Mouse (Mus musculus) lung, adult 18-20 months (tissue): Measurements from ENCODE around the gene Slc39a12.

Experiments
- DNase-seq, 2 experiments: peaks; one replicate each; pipeline ENCODE4 v3.0.0; 2022; ENCODE audit warnings: mixed read lengths in 2 of 2

Gene Slc39a12

GRCm38 (mm10) chr2:14388162-14388561, at the start of gene Slc39a12:
Gene Slc39a12, plus strand, starts transcription at chr2:14388316.
- no peak for DNase-seq

GRCm38 (mm10) chr2:14341652-14342308, 46.3 kb upstream of the Slc39a12 start:
- DNase-seq: peak; percentile 61 to 68

- DNase-seq: peak in 1 of 2 experiments; percentile 3
These were observed 45.7 kb upstream of the Slc39a12 start for GRCm38 (mm10) chr2:14342309-14342839.

DNA sequence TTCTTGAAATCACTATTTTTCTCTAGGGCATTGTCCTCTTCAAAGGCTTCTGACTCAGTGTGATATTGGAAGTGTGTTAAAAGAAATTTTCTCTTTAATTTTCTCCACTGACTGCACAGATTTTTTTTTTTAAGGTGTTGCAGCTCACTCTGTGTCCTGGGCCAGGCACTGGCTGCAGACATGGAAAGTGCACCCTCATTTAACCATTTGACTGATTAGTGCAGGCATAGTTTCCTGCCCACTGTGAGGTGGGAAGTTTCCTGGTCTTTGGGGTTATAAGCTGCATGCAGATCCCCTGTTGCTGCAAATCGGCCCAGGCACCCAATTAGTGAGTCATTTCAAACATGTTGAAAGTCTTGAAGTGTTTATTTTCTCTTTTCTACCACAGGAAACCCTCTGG, 740 bp downstream of the Slc39a12 start:
- no peak for DNase-seq

DNA sequence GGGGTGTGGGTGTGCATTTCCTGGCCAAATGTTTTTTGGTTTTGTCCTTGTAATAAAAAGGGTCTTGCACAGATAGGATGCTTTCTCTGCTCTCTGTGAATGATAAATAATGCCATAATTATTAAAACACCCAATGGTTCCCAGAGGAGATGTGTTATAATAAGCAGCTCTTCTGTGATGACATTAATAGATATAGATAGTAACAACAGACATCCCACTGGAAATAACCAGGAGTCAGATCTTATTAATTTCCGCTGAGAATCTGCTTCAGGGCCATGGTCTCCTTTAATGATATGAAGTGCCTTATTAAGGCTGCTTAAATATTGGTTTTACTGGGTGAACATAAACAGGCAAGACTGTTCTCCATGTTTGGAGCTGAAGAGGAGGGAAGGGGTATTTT, 2.8 kb downstream of the Slc39a12 start:
- DNase-seq: no peak

DNA sequence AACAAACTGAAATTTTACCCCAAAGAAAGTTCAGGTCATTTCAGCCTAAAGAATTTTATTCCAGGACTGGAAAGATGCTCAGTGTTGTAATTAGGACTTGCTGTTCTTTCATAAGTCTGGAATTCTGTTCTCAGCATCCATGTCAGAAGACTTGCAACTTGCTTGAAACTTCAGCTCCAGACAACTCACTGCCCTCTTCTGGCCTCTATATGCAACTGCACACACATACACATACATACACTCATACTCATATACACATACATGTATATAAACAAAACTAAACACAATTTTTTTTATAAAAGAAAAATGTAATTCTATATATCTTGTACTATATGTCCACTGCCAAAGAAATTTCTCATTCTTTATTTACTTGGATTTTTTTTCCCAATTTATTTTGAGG, 14.9 kb downstream of the Slc39a12 start:
- DNase-seq: no peak

DNA sequence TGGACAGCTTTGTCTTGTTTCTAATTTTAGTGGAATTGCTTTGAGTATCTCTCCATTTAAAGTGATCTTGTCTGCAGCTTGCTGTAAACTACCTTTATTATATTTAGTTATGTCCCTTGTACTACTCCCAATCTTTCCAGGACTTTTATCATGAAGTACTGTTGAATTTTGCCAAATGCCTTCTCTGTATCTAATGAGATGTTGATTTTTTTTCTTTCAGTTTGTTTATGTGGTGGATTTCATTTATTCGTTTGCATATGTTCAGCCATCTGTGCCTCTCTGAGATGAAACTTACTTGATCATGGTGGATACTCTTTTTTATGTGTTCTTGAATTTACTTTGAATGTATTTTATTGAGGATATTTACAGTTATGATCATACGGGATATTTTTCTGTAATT, 40.9 kb downstream of the Slc39a12 start:
- no peak for DNase-seq

- no peak for DNase-seq
These were observed 59.2 kb downstream of the Slc39a12 start for GRCm38 (mm10) chr2:14447322-14447721.

DNA sequence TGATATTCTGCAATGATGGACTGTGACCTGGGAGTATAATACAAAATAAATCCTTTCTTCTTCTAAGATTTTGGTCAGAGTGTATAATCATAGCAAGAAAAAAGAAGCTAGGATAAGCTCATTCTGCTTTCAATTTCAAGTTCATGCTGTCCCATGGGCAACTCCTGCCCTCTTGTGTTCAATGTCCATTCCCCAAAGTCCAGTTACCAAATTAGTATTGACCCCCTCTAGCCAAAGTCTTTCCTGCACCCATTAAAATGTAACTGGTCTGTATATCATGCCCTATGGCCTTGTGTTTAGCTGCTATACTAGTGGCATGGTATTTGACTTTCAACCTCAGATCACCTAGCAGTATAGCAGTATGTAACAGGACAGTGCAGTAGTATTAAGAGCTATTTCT, 62.8 kb downstream of the Slc39a12 start:
- DNase-seq: no peak

DNA sequence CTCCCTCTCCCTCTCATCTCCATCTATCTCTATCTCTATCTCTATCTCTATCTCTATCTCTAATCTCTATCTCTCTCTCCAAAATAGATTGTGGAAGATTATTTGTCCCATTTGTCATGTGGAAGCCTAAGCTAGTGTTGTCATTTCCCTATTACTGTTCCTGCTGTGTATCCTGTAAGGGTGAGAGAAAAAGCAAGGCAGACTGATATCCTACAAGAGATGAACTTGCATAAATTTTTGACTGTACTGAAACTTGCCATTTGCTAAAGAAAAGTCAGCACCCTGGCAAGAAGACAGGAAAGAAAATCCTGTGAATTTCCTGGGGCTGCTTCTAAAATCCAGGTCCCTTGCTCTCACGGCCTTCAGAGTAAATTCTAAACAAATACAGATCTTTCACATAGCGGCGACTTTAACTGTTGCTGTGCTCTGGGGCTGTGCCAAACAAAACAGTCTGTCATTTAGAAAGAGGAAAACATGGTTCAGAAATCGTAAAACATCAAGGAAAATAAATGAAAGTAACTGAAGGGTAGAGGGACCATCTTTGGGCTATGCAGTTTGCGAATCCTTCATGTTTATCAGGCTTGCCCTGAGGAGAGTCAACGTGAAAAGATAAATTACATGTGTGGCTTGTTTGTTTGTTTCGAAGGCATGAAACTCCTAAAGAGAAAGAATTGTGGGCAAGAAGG, 67.0 kb downstream of the Slc39a12 start:
- peak in 1 of 2 experiments; percentile 3 for DNase-seq

GRCm38 (mm10) chr2:14464438-14464837, 76.3 kb downstream of the Slc39a12 start:
- DNase-seq: no peak

- DNase-seq: no peak
These were observed 106.0 kb downstream of the Slc39a12 start for GRCm38 (mm10) chr2:14494132-14494531.

GRCm38 (mm10) chr2:14496150-14496549, 108.0 kb downstream of the Slc39a12 start:
- DNase-seq: no peak

DNA sequence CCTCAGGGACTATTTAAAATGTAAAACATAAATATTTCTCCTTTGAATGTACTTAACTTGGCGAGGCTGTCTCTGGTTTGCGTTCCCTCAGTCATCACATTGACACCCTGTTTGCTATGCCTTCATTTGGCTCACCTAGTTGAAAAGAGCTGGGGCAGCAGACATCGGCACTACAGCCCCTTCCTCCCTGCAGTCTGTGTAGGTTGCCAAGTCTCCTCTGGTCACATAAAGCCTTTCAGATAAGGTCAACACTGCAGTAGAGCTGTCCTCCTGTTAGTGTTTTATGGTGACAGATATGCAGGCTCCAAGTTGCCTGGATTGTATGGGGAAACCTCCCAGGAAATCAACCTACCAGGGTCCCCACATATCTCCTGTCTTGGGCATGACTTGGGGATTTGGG, 114.4 kb downstream of the Slc39a12 start:
- DNase-seq: no peak

DNA sequence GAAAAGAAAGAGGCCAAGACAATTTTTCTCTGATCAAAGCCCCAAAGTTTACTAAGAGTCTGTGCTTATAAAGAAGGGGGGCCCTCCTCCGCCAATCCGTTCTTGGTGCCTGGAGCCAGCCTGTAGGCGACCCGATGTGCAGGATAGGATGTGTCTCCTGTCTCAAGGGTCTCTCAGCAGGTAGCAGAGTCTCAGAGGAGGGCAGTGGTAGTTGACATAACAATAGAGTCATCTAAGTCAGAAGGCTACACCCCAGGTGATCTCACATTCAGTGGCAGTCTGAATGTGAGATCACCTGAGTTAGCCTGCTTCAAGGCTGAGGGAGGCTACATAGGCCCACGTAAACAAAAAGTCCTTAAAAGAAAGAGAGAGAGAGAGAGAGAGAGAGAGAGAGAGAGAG, 130.1 kb downstream of the Slc39a12 start:
- DNase-seq: no peak

- DNase-seq: no peak
These were observed 146.4 kb downstream of the Slc39a12 start for GRCm38 (mm10) chr2:14534325-14535077.

- no peak for DNase-seq
These were observed 147.1 kb downstream of the Slc39a12 start for GRCm38 (mm10) chr2:14535246-14535671.

DNA sequence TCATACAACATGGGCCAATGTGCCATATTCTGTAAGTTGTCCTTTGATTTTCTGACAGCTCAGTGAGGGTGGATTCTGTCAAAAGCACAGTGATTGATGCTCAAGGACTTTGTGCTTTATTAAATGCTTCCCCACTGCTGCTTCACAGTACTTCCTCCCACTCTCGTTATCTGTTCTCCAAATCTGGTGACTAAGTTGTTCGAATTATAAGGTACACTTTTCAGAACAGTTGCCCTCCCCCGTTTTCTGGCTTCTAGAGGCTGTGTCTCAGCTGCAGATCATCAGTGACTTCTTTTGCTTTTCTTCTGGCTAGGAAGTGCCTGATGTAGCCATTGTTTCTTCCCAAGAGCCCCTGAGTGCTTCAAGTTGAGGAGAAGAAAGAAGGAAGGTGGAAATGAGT, 149.7 kb downstream of the Slc39a12 start:
- no peak for DNase-seq

- DNase-seq: peak; percentile 8 to 11
These were observed 155.2 kb downstream of the Slc39a12 start for GRCm38 (mm10) chr2:14543355-14543754.

DNA sequence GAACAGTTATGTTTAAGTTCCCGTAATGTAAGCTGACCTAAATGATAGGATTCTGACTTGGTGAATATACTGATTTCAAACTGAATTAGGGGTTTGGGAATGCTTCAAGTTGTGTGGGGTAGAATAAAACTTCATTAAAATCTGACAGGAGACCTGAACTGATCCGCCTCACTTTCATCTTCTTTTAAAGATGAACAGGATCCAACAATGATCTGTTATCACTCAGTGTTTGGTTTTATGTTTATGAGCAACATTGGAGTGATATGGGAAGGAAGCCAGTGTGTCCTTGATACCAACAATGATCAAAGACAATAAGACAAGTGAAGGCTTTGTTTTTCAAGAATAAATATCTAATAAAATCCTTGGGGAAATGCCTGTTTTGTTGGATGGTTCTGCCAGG, 155.7 kb downstream of the Slc39a12 start:
- DNase-seq: no peak
